Mouse (Mus musculus) kidney, embryonic 16.5 days (tissue): Measurements from ENCODE around the gene Gkap1. TPM values are rescaled to one million over a fixed set of nuclear protein-coding genes. Genes with fewer than 3 reads are reported as not detected.

ENCODE experiments used
- ATAC-seq: fragments of 200-750 bp; cut with Nextera tagmentation; 2 replicates; pipeline ENCODE4 v1.8.0; 2017; ENCODE audit warnings: moderate TSS enrichment; ENCODE audit not compliant: low FRiP score, low TSS enrichment
- H3K27ac ChIP-seq: fragments of 300-500 bp; sonication (generic); 2 replicates; pipeline ENCODE4 v1.5.1; 2014; ENCODE audit warnings: low read length
- H3K27me3 ChIP-seq: fragments of 300-500 bp; sonication (generic); 2 replicates; pipeline ENCODE4 v1.6.1; 2014; ENCODE audit warnings: low read length, control low read depth, mixed read lengths; ENCODE audit not compliant: insufficient read depth
- H3K36me3 ChIP-seq: fragments of 300-500 bp; sonication (generic); 2 replicates; pipeline ENCODE4 v1.6.1; 2014; ENCODE audit warnings: low read length, control low read depth, mixed read lengths; ENCODE audit not compliant: insufficient read depth
- H3K4me1 ChIP-seq: fragments of 300-500 bp; sonication (generic); 2 replicates; pipeline ENCODE4 v1.6.1; 2014; ENCODE audit warnings: low read length, control low read depth, mixed read lengths; ENCODE audit not compliant: insufficient read depth
- H3K4me2 ChIP-seq: fragments of 300-500 bp; sonication (generic); replicated peaks from 2 replicates; pipeline ENCODE4 v1.6.1; 2014; ENCODE audit warnings: low read depth, low read length
- H3K4me3 ChIP-seq: fragments of 300-500 bp; sonication (generic); 2 replicates; pipeline ENCODE4 v1.5.1; 2014; ENCODE audit warnings: mild to moderate bottlenecking, low read length
- H3K9ac ChIP-seq: fragments of 300-500 bp; sonication (generic); replicated peaks from 2 replicates; pipeline ENCODE4 v1.6.1; 2014; ENCODE audit warnings: low read length
- H3K9me3 ChIP-seq: fragments of 300-500 bp; sonication (generic); 2 replicates; pipeline ENCODE4 v1.6.1; 2016; ENCODE audit warnings: low read length, control low read depth
- WGBS: fragments of 180-500 bp; shearing (Covaris S2); extraction: QIAGEN DNeasy Blood & Tissue Kit; methylation state at CpG from one replicate; pipeline ENCODE4 v1.1.7; 2014; 5-methylcytosine and 5-hydroxymethylcytosine counted together
- polyA plus RNA-seq: library from polyadenylated mRNA; unstranded; fragments of >200 nt; fragmentation: Nextera tagmentation; extraction: Ambion mirVana; gene quantifications from 2 replicates; pipeline ENCODE4 v1.2.1, GENCODE M21; 2015

Gkap1 gene
- polyA plus RNA-seq, 1 experiment from 2014 or later = 22.5 TPM

DNA sequence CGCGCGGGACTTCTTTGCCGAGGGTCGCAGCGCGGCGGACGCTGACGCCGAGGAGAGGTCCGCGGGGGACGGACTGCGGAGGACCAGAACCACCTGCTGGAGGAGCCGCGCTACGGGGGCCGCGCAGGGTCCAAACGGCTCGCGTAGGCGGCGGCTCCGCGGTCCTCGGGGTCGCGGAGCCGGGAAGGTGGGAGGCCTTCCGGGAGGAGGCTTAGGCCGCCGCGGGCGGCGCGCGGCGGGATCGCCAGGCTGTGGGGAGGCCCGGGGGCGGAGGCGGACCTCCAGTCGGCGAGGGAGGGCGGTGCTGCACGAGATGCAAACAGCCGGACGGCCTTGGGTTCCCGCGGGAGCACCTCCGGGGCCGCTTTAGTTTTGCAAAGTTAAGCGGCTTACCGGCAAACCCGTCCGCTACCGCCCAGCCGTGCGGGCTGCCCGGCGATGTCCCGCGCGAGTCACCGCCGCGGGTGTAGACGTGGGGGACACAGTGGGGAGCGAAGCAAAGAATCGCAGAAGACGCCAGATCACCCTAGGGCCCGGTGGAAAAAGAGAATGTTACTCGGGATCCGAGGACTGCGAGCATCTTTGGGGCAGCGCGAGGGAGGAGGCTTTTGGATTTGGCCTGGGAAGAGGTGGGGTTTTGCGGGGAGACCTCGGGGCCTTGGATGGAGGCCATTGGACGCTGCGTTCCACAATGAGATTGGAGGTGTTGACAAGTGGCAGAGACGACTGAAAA, 1.1 kb downstream of the Gkap1 start:
- Histone ChIP-seq H3K27me3 (no peaks in the 10 kb centered on the region), H3K4me2 (peak overlapping the region; percentile 90), H3K9ac (peak overlapping the region; percentile 90), H3K9me3 (no peaks in the 10 kb centered on the region), H3K27ac (peak overlapping the region; percentile 81), H3K4me1 (peaks cover 18% of the 10 kb centered on the region), H3K36me3 (no peaks in the 10 kb centered on the region), H3K4me3 (peak overlapping the region; percentile 87)
- peak; percentile 87 for ATAC-seq
- under 1% methylated on average over 75 of the region's 84 CpGs for WGBS

DNA sequence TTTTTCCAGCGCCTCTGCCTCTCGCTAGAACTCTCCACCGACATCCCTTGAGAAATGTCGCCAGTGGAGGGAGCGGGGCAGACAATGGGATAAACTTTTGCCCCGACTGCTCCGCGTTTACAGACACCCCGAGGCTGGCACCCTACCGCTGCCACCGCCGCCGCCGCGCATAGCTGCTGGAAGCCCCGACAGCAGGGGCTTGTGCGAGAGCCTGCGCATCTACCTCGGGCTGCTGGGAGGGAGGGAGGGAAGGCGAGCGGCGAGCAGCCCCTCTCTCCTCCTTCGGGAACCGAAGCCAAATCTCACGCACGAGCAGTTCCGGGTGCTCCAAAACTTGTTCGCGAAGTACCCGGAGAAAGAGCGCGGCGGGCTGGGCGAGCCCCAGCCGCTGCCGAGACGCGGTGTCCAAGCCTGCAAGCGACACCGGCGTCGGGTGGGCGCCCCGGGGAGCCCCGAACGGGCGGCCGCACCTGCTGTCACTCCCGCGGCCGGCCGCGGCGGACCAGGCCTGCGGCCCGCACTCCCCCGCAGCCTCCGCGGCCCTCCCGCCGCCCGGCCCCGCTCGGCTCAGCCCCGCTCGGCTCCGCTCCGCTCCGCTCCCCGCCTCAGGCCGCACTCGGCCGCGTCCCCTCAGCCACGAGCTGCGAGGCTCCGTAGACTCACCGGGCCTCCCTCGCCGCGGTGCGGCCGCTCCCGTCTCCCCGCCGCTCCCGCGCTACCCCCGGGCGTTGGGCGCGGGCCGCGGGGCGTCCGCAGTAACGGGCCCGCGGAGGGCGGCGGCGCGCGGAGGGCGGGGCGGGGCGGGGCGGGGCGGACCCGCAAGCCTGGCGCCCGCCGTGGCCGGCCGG, 1.9 kb downstream of the Gkap1 start:
- H3K4me1 ChIP-seq = peaks cover 18% of the 10 kb centered on the region
- under 1% methylated on average over 53 of the region's 115 CpGs for WGBS
- no peaks in the 10 kb centered on the region for H3K36me3 ChIP-seq
- H3K27me3 ChIP-seq = no peaks in the 10 kb centered on the region
- ATAC-seq = peak; percentile 69
- H3K4me2 ChIP-seq = peak overlapping the region; percentile 90
- peak overlapping the region; percentile 81 for H3K27ac ChIP-seq
- H3K9ac ChIP-seq = peak overlapping the region; percentile 90
- no peaks in the 10 kb centered on the region for H3K9me3 ChIP-seq
- peak overlapping the region; percentile 87 for H3K4me3 ChIP-seq

DNA sequence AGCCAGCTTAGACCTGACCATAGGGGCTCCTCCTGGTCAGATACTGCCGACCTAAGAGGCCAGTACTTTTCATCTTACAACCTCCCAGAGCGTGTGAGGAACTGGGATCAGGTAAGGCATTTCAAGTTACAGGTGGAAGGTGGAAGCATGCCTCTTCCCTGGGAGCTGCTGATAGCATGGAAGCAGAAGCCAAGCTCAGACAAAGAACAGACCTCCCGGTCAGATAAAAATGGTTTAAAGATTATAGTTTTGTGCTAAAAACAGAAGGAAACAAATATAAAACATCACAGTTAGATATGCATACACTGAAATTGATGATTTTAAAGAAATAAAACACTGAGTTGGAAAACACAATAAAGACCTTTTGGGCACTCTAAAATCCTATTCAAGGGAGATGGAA, 8.6 kb downstream of the Gkap1 start:
- no peak overlapping the region for H3K9ac ChIP-seq
- no peak overlapping the region for H3K4me3 ChIP-seq
- no peak overlapping the region for H3K27ac ChIP-seq
- H3K27me3 ChIP-seq = no peaks in the 10 kb centered on the region
- no peaks in the 10 kb centered on the region for H3K9me3 ChIP-seq
- ATAC-seq = no peak
- peaks cover 6% of the 10 kb centered on the region; the same call in 1 of the 2 replicates for H3K36me3 ChIP-seq
- H3K4me2 ChIP-seq = no peak overlapping the region
- no peaks in the 10 kb centered on the region for H3K4me1 ChIP-seq
- WGBS = 84% methylated on average over 3 of the region's 3 CpGs

DNA sequence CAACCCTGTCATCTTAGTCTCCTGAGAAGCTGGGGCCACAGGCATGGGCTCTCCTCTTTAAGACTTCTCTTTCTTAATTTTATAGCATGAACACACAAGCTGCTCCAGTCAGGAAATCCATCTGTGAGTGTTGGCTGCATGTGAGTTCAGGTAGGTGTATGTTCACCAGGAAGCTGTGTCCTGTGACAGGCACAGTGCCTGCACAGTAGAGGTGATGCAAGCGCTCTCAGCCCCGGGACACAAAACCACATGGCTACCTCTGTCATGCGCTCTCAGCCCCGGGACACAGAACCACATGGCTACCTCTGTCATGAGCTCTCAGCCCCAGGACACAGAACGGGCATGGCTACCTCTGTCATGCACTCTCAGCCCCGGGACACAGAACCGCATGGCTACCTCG, 12.0 kb downstream of the Gkap1 start:
- WGBS = 88% methylated on average over 8 of the region's 8 CpGs
- no peak for ATAC-seq
- peaks cover 6% of the 10 kb centered on the region; the same call in 1 of the 2 replicates for H3K36me3 ChIP-seq
- no peaks in the 10 kb centered on the region for H3K4me1 ChIP-seq
- no peak overlapping the region for H3K9ac ChIP-seq
- H3K4me3 ChIP-seq = no peak overlapping the region
- H3K4me2 ChIP-seq = no peak overlapping the region
- no peaks in the 10 kb centered on the region for H3K9me3 ChIP-seq
- no peaks in the 10 kb centered on the region for H3K27me3 ChIP-seq
- no peak overlapping the region for H3K27ac ChIP-seq

DNA sequence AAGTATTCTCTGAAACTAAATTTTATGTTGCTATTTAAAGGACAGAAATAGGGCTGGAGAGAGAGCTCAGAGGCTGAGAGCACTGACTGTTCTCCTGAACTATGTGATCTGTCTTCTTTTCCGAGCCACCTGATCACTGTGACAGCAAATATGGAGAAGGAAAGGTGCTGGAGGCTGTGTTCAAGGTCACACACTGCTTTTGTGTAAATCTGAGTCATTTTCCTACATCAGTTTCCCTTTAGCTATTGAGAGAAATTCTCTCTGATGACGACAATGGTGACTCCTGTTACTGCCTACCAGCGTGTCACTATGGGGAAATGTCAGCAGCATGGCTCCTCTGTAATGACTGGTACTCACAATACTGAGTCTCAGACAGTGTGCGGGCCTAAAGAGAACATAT, 13.8 kb downstream of the Gkap1 start:
- peaks cover 6% of the 10 kb centered on the region; the same call in 1 of the 2 replicates for H3K36me3 ChIP-seq
- H3K4me3 ChIP-seq = no peak overlapping the region
- H3K4me2 ChIP-seq = no peak overlapping the region
- no peaks in the 10 kb centered on the region for H3K4me1 ChIP-seq
- WGBS = 84% methylated on average over 4 of the region's 4 CpGs
- ATAC-seq = no peak
- H3K9me3 ChIP-seq = no peaks in the 10 kb centered on the region
- H3K27ac ChIP-seq = no peak overlapping the region
- no peaks in the 10 kb centered on the region for H3K27me3 ChIP-seq
- no peak overlapping the region for H3K9ac ChIP-seq

DNA sequence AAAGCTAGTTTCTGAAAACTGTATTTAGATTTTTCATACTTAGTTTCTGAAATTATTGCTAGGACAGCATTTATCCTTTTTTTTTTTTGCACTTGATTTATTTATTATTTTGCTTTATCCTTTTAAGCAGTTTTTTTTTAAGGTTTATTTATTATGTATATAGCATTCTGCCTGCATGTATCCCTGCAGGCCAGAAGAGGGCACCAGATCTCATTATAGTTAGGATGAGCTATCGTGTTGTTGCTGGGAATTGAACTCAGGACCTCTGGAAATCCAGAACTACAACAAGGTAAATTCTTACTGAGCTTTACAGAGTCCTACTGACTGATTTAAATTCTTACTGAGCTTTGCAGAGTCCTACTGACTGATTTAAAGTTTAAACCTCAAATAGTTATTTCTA, 22.2 kb downstream of the Gkap1 start:
- 89% methylated on average over 1 of the region's 1 CpGs for WGBS
- no peaks in the 10 kb centered on the region for H3K9me3 ChIP-seq
- H3K27me3 ChIP-seq = no peaks in the 10 kb centered on the region
- no peak for ATAC-seq
- H3K9ac ChIP-seq = no peak overlapping the region
- no peak overlapping the region for H3K4me2 ChIP-seq
- H3K36me3 ChIP-seq = peaks cover 15% of the 10 kb centered on the region
- H3K4me3 ChIP-seq = no peak overlapping the region
- H3K27ac ChIP-seq = no peak overlapping the region
- no peaks in the 10 kb centered on the region for H3K4me1 ChIP-seq

DNA sequence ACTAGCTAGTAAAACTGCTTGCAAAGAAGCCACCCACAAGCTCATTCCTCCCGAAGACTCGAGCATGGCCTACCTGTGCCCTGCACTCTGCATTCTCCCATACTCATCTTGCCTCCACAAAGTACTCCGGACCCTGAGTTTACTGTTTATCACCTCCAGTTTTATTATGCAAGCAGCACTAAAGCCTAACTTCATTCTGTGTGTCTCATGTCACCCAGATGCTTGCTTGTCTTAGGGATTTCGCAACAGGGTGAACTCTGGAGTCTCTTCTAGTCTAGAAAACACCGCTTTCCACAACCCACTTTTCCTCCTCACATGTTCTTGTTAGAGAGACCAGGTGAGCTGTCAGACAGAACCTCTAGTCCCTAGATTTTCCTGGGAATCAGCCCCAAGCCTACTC, 26.5 kb downstream of the Gkap1 start:
- no peaks in the 10 kb centered on the region for H3K9me3 ChIP-seq
- H3K4me1 ChIP-seq = no peaks in the 10 kb centered on the region
- no peak overlapping the region for H3K4me2 ChIP-seq
- H3K36me3 ChIP-seq = peaks cover 4% of the 10 kb centered on the region; the same call in 1 of the 2 replicates
- no peaks in the 10 kb centered on the region for H3K27me3 ChIP-seq
- no peak for ATAC-seq
- no peak overlapping the region for H3K4me3 ChIP-seq
- no peak overlapping the region for H3K27ac ChIP-seq
- no peak overlapping the region for H3K9ac ChIP-seq
- 89% methylated on average over 5 of the region's 5 CpGs for WGBS

DNA sequence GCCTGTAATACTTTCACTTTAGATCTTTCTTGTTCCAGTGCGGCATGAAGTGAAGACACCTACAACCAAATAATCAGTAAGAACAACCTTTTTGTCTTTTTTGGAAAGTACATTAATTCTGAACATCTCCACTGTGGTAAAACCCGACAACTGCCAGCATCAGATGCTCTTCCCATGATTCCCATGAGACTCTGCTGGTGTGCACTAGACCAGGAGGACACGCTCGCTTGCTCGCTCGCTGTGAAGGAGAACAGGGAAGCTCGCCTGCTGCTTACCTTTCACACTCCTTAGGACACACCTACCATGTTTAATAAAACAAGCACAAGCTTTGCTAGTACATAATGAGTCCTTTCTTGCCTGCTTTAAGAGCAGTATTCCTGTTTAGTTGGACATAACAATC, 39.0 kb downstream of the Gkap1 start:
- Histone ChIP-seq H3K27me3 (no peaks in the 10 kb centered on the region), H3K36me3 (peaks cover 7% of the 10 kb centered on the region; the same call in 1 of the 2 replicates), H3K4me1 (no peaks in the 10 kb centered on the region), H3K9me3 (no peaks in the 10 kb centered on the region), H3K9ac (no peak overlapping the region), H3K4me2 (no peak overlapping the region), H3K27ac (no peak overlapping the region), H3K4me3 (no peak overlapping the region)
- no peak for ATAC-seq
- 77% methylated on average over 7 of the region's 7 CpGs for WGBS

DNA sequence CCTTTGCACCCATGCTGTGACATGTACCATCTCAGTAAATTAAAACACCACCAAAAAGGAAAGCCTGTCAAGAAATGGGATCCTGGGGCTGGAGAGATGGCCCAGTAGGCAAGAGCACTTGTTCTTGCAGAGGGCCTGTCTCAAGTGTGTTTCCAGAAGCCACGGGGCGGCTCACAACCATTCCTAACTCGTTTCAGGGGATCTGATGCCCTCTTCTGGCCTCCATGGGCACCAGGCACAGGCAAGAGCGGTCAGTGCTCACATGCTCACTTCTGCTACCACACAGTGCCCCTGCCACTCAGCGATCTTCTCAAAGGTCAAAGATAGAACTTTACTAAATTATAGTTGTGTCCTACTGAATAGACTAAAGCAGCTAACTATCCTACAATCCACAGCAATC, 42.9 kb downstream of the Gkap1 start:
- H3K9me3 ChIP-seq = no peaks in the 10 kb centered on the region
- H3K27me3 ChIP-seq = no peaks in the 10 kb centered on the region
- no peaks in the 10 kb centered on the region for H3K4me1 ChIP-seq
- no peaks in the 10 kb centered on the region for H3K36me3 ChIP-seq
- WGBS = 54% methylated on average over 5 of the region's 5 CpGs
- H3K9ac ChIP-seq = no peak overlapping the region
- H3K4me2 ChIP-seq = no peak overlapping the region
- no peak overlapping the region for H3K4me3 ChIP-seq
- no peak overlapping the region for H3K27ac ChIP-seq
- no peak for ATAC-seq

DNA sequence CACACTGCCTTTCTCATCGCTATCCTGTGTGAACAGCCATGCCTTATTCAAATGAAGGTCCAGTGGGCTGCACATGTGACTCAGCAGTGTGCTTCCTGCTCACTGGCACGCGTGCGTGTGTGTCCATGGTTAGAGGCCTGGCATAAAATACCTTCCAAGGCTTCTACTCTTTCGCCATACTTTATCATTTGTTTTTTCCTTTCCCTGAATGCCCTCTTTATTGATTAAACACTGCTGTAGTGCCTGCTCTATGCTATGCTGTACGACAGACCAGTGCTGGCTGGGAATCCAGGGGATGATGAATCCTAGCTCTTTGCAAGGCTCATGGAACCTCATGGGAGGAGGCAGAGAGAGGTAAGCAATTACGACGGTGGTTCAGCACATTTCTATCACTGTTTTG, 43.4 kb downstream of the Gkap1 start:
- Histone ChIP-seq H3K4me2 (no peak overlapping the region), H3K36me3 (no peaks in the 10 kb centered on the region), H3K9ac (no peak overlapping the region), H3K4me3 (no peak overlapping the region), H3K4me1 (no peaks in the 10 kb centered on the region), H3K9me3 (no peaks in the 10 kb centered on the region), H3K27ac (no peak overlapping the region), H3K27me3 (no peaks in the 10 kb centered on the region)
- no peak for ATAC-seq
- WGBS = 90% methylated on average over 8 of the region's 8 CpGs
